Mouse (Mus musculus) stomach, postnatal 0 days (tissue): ENCODE data around the gene Rxfp2.

Experiments
- CTCF ChIP-seq: IDR thresholded peaks from 2 replicates; pipeline ENCODE4 v1.5.1; 2016; ENCODE audit warnings: antibody characterized with exemption, low read depth, mild to moderate bottlenecking, moderate library complexity
- EP300 ChIP-seq: optimal IDR thresholded peaks from 2 replicates; pipeline ENCODE3; 2016; ENCODE audit warnings: antibody characterized with exemption

DNA sequence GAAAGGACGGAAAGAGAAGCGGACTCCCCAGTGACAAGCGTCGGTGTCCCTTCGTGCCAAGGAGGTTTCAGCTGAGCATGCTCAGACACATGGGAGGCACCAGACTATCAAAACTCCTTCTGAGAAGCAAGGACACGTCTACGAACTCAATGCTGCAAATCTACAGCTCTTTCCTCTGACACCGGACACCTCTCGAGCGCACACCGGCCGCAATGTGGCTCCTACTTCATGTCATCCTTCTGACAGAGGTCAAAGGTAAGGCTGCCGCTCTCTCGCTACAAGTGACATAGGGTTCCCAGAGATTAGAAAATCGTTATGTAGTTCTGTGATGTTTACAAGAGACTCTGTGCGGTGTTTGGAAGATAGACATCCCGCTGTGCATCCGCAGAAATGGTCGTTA, at the start of gene Rxfp2:
- TF ChIP-seq CTCF = no peak
- no peak for TF ChIP-seq EP300
